Mouse (Mus musculus): Measurements from ENCODE around the gene Rsc1a1.

Rsc1a1 gene

GRCm38 (mm10) chr4:141704625-141705024 is 19.2 kb upstream of the Rsc1a1 start:
- DNase-seq (ENCODE audit: low read depth, low spot score), result no peak

GRCm38 (mm10) chr4:141694719-141695118 is 9.3 kb upstream of the Rsc1a1 start:
- DNase-seq (ENCODE audit: low read depth, low spot score), result no peak

- DNase-seq (ENCODE audit: low read depth, low spot score), result no peak
These were observed 3.1 kb upstream of the Rsc1a1 start for GRCm38 (mm10) chr4:141688505-141688904.

- DNase-seq (ENCODE audit: low read depth, low spot score), result no peak
These were observed 1.1 kb upstream of the Rsc1a1 start for GRCm38 (mm10) chr4:141686525-141686924.

GRCm38 (mm10) chr4:141686093-141686492 is 694 bp upstream of the Rsc1a1 start:
- DNase-seq (ENCODE audit: low read depth, low spot score), result no peak

GRCm38 (mm10) chr4:141682706-141683230 is 2.6 kb downstream of the Rsc1a1 start:
- DNase-seq (ENCODE audit: low read depth, low spot score), result no peak

- no peak for DNase-seq (ENCODE audit: low read depth, low spot score)
These were observed 3.6 kb downstream of the Rsc1a1 start for GRCm38 (mm10) chr4:141681767-141682166.

- DNase-seq (ENCODE audit: low read depth, low spot score), result no peak
These were observed 4.5 kb downstream of the Rsc1a1 start for GRCm38 (mm10) chr4:141680892-141681291.

GRCm38 (mm10) chr4:141679016-141679415 is 6.4 kb downstream of the Rsc1a1 start:
- DNase-seq (ENCODE audit: low read depth, low spot score), result no peak

- DNase-seq (ENCODE audit: low read depth, low spot score), result no peak
These were observed 8.9 kb downstream of the Rsc1a1 start for GRCm38 (mm10) chr4:141676462-141676979.

- DNase-seq (ENCODE audit: low read depth, low spot score), result no peak
These were observed 13.1 kb downstream of the Rsc1a1 start for GRCm38 (mm10) chr4:141672325-141672724.

- no peak for DNase-seq (ENCODE audit: low read depth, low spot score)
These were observed 14.0 kb downstream of the Rsc1a1 start for GRCm38 (mm10) chr4:141671389-141671788.

- DNase-seq (ENCODE audit: low read depth, low spot score), result no peak
These were observed 15.3 kb downstream of the Rsc1a1 start for GRCm38 (mm10) chr4:141669898-141670712.

GRCm38 (mm10) chr4:141664799-141665198 is 20.6 kb downstream of the Rsc1a1 start, which contains the start of gene Plekhm2:
Gene Plekhm2 (minus strand): TSS chr4:141664899.
- no peak for DNase-seq (ENCODE audit: low read depth, low spot score)

- peak; percentile 51 for DNase-seq (ENCODE audit: low read depth, low spot score)
These were observed 21.2 kb downstream of the Rsc1a1 start for GRCm38 (mm10) chr4:141664011-141664745.

- DNase-seq (ENCODE audit: low read depth, low spot score), result no peak
These were observed 22.1 kb downstream of the Rsc1a1 start for GRCm38 (mm10) chr4:141663122-141663931.

- no peak for DNase-seq (ENCODE audit: low read depth, low spot score)
These were observed 24.5 kb downstream of the Rsc1a1 start for GRCm38 (mm10) chr4:141660884-141661283.

GRCm38 (mm10) chr4:141659739-141660138 is 25.7 kb downstream of the Rsc1a1 start:
- no peak for DNase-seq (ENCODE audit: low read depth, low spot score)

- DNase-seq (ENCODE audit: low read depth, low spot score), result no peak
These were observed 26.4 kb downstream of the Rsc1a1 start for GRCm38 (mm10) chr4:141658846-141659484.

GRCm38 (mm10) chr4:141656932-141657331 is 28.5 kb downstream of the Rsc1a1 start:
- DNase-seq (ENCODE audit: low read depth, low spot score), result no peak
